Mouse (Mus musculus) cerebellum, adult 8-10 months (tissue): ENCODE measurements around the gene Irx1.

Source experiments
- DNase-seq: peaks from one replicate; pipeline ENCODE4 v3.0.0; 2022

Irx1 gene

GRCm38 (mm10) chr13:71963356-71964351 lies at the start of gene Irx1:
Irx1 (minus strand) TSS chr13:71963723.
- no peak for DNase-seq

GRCm38 (mm10) chr13:71979932-71980655 lies 16.6 kb upstream of the Irx1 start:
- no peak for DNase-seq

GRCm38 (mm10) chr13:71975753-71976152 lies 12.2 kb upstream of the Irx1 start:
- no peak for DNase-seq

- DNase-seq, result no peak
Measured at GRCm38 (mm10) chr13:71968286-71968685, 4.8 kb upstream of the Irx1 start.

GRCm38 (mm10) chr13:71967341-71968250 lies 4.1 kb upstream of the Irx1 start:
- DNase-seq, result no peak

GRCm38 (mm10) chr13:71966631-71967030 lies 3.1 kb upstream of the Irx1 start:
- DNase-seq, result no peak

- DNase-seq, result no peak
Measured at GRCm38 (mm10) chr13:71964366-71964765, 843 bp upstream of the Irx1 start.

GRCm38 (mm10) chr13:71962661-71963355 lies 715 bp downstream of the Irx1 start:
- DNase-seq, result no peak

GRCm38 (mm10) chr13:71961891-71962660 lies 1.4 kb downstream of the Irx1 start:
- DNase-seq, result no peak

- DNase-seq, result no peak
Measured at GRCm38 (mm10) chr13:71960846-71961735, 2.4 kb downstream of the Irx1 start.

GRCm38 (mm10) chr13:71960277-71960672 lies 3.2 kb downstream of the Irx1 start:
- DNase-seq, result no peak

GRCm38 (mm10) chr13:71959361-71960276 lies 3.9 kb downstream of the Irx1 start:
- no peak for DNase-seq

GRCm38 (mm10) chr13:71958651-71959050 lies 4.9 kb downstream of the Irx1 start:
- DNase-seq, result no peak

GRCm38 (mm10) chr13:71957811-71958351 lies 5.6 kb downstream of the Irx1 start:
- DNase-seq, result no peak

GRCm38 (mm10) chr13:71957147-71957546 lies 6.4 kb downstream of the Irx1 start:
- no peak for DNase-seq

GRCm38 (mm10) chr13:71956481-71956880 lies 7.0 kb downstream of the Irx1 start:
- DNase-seq, result no peak

- DNase-seq, result no peak
Measured at GRCm38 (mm10) chr13:71951966-71952365, 11.6 kb downstream of the Irx1 start.

GRCm38 (mm10) chr13:71949859-71950258 lies 13.7 kb downstream of the Irx1 start:
- no peak for DNase-seq

GRCm38 (mm10) chr13:71910361-71910760 lies 53.2 kb downstream of the Irx1 start:
- no peak for DNase-seq
